Mouse (Mus musculus) lung, postnatal 14 days (tissue): Measurements from ENCODE around the gene Isoc2b.
A peak's percentile ranks its signal among the peaks of the same experiment; 100 is the strongest.
"Not testable (repeated sequence)": the region's sequence is repeated elsewhere in the genome, so short reads cannot be mapped to it uniquely, and the experiment has no call there.

Source experiments
- DNase-seq: peaks from one replicate; pipeline ENCODE4 v3.0.0; 2021

Isoc2b gene

DNA sequence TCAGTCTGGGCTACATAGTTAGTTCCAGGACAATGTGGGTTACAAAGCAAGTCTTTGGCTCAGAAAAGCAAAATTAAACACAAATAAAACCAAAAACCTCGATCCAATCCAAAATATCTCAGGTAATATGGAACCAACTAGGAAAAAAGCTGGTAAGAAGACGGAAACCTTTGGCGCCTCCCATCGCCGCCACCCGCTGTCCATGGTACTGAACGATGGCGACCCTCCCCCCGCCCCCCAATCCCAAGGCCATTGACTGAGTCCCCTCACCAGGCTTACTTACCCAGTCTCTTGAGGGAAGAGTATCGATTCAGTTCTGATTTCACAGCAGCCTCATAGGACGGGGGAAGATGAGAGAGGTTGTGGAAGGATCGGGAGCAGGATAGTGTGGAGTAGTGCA is 39.6 kb downstream of the Isoc2b start:
- DNase-seq = no peak

DNA sequence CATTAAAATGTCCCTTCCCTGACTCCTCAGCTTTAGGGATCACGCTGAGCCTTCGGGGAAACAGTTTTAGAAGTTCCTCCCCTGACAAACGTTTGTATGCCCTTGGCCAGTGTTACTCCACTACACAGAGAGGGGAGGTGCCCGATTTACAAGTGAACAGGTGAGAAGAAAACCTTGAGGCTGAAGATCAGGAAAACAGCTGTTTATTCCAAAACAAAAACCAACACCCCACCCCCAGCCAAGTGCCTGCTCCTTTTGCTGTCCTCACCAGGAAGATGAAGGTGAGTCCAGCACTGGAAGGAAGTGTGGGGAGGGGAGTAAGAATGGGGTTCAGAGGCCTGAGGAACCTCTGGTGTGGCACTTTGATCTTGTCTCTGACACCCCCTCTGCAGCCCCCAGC is 44.7 kb downstream of the Isoc2b start:
- no peak for DNase-seq

- DNase-seq = no peak
These were observed 47.7 kb downstream of the Isoc2b start for GRCm38 (mm10) chr7:4822162-4822907.

GRCm38 (mm10) chr7:4821690-4822089 is 48.4 kb downstream of the Isoc2b start:
- DNase-seq = no peak

DNA sequence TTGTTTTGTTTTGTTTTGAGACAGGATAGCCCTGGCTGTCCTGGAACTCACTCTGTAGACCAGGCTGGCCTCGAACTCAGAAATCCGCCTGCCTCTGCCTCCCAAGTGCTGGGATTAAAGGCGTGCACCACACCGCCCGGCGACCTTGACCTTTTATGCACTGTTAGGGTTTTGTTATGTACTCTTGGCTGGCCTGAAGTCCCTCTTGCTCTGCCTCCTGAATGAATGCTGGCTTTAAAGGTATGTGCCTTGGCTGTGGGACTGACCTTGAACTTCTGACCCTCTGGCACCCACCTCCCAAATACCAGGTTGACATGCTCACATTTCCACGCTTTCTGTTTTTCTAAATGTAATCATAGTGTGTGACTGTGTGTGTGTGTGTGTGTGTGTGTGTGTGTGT is 49.1 kb downstream of the Isoc2b start:
- not testable (repeated sequence) for DNase-seq

GRCm38 (mm10) chr7:4816559-4816958 is 53.5 kb downstream of the Isoc2b start:
- DNase-seq = no peak

DNA sequence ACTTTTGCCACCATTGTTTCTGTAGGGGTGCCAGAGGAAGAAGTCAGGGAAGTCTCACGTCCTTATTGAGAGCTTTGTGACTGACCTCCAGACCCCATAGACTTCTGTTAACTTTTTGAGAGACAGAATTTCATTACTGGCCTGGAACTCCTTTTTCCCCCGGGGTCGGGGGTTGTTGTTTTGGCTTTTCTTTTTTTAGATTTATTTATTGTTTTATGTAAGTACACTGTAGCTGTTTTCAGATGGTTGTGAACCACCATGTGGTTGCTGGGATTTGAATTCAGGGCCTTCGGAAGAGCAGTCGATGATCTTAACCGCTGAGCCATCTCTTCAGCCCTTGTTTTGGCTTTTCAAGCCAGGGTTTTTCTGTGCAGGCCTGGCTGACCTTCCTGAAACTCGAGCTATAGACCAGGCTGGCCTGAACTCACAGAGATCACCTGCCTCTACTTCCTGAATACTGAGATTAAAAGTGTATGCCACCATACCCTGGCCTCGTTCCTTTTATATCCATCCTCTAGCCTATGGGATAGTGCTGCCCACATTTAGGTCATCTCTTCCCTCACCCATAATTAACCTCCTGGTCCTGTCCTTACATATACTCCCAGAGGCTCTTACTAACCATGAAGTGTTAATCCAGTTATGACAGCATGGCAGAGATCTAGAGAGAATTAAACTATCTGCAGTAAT is 56.8 kb downstream of the Isoc2b start:
- no peak for DNase-seq

GRCm38 (mm10) chr7:4812303-4813104 is 57.6 kb downstream of the Isoc2b start, which contains the start of gene Ube2s:
Ube2s (minus strand) TSS chr7:4812590.
- peak; percentile 97 for DNase-seq

DNA sequence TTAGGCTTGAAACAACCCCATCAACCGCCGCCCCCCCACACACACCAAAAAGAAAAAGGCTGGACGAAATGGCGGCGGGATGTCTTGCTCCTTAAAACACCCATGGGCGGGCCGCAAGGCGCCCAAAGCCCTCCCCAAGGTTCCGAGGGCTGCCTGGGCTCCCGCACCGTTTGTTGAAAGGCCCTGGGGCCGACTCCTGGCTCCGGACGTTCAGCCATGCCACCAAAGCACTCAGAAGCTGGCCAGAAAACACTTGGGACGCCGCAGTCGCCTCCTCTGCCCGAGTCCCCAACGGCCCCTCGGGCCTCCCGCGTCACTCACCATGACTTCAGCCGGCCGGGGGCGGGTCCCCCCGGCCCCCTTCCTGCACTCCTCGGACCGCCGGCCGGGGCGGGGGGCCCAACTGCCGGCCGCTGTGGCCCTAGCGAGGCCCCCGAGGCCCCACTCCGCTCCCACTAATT is 58.2 kb downstream of the Isoc2b start:
- no peak for DNase-seq

DNA sequence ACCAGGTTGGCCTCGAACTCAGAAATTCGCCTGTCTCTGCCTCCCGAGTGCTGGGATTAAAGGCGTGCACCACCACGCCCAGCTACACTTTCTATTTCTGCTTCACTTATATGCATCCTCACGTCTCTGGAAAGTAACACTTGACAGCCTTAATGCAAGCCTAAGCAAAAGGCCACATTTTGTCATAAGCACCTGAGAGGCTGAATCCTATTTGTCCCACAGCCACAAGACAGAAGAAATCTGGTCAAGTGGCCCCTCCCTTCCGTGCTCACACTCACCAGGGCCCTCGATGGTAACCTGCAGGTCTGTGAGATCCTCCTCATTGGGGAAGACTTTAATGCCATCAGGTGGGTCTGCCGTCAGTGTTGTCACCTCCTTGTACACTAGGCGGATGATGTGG is 58.9 kb downstream of the Isoc2b start:
- not testable (repeated sequence) for DNase-seq

DNA sequence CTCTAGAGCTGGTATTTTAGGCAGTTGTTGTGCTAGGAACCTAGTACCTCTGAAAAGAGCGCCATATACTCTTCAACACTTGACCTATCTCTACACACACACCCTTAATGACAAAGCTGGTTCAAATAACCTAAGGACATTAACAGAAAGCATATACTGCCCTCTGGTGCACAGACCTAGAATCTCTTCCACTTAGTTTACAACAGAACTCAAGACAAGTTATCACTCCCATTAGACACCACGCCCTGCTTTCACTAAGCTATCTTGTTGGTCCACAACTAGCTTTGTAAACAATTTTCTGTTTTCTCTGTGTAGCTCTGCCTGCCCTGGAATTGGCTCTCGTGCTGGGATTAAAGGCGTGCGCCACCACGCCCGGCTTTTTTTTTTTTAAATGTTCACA is 63.3 kb downstream of the Isoc2b start:
- peak; percentile 55 for DNase-seq

DNA sequence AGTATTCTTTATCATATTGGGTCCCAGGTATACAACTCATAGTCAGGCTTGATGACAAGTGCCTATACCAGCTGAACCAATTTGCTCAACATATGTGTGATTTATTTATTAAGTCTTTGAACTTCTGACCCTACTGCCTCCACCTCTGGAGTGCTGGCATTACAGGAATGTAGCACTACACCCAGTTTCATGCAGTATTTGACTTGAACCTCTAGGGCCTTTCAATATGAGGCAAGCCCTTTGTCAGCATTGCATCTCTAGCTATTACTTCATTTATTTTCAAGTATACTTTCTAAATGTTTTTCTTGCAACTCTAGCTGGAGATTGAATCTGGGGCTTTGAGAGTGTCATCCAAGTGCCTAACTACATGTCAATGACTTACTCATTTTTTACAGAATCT is 67.8 kb downstream of the Isoc2b start:
- no peak for DNase-seq

GRCm38 (mm10) chr7:4795767-4796433 is 74.2 kb downstream of the Isoc2b start:
- peak; percentile 26 for DNase-seq
